Mouse (Mus musculus): ENCODE data around the gene Dnmt3l.
A peak's percentile ranks its signal among the peaks of the same experiment; 100 is the strongest.

Dnmt3l gene

GRCm38 (mm10) chr10:78037139-78037538 lies 4.6 kb upstream of the Dnmt3l start:
- DNase-seq (ENCODE audit: low spot score), result no peak

- no peak for DNase-seq (ENCODE audit: low spot score)
Observed at GRCm38 (mm10) chr10:78042096-78042495, 349 bp downstream of the Dnmt3l start.

DNA sequence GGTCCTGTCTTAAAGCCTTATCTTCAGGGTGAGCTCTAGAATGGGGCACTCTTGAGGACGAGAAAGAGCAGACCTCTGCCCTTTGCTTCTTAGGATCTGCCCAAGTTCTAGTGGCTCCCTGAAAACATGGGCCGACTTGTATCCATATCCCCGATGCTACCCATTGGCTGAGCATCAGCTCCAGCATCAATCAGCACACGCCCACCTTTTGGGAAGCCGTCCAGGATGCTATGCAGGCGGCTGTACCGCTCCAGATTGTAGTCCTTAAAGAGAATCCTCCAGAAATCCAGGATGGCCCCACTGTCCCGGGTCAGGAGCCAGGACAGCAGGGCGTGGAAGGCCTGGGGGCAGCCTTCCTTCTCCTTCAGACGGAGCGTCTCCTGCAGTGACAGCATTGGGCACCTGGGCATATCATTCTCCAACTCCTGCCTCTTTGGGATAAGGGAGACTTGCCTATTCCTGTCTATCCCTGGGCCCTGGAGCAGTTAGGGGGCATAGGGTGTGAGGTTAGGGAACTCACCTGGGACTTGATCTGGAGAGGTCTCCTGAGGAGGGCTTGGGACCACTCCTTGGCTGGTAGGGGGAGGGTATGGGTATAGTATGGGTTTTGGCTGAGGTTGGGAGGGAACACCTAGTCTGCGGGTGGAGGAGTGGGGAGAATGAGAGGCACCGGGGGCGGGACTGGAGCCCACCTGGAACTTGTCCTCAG lies 1.1 kb downstream of the Dnmt3l start:
- DNase-seq (ENCODE audit: low spot score), result no peak

DNA sequence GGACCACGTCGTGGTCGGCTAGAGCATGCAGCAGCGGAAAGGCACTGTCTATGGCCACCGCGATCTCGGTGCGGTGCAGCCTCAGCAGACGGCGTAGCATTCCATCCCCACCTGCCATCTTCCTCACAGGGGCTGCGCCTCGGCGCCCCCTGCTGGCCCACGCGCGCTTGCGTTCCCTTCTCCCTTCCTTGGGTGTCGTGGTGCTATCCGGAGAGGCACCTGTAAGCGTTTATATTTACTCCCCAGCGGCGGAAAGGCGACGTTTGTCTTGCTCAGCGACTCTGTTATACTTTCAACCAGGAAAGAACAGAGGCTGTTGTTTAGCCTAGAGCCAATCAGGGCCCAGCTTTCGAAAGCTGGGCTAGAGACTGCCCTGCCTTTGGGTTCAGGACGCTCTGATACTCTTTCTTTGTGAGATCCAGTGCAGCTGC lies 1.7 kb downstream of the Dnmt3l start, which contains the start of gene Aire:
Gene Aire, minus strand, starts transcription at position 205 of the 431 bp plus-strand sequence.
- DNase-seq (ENCODE audit: low spot score), result peak; percentile 80

- DNase-seq (ENCODE audit: low spot score), result no peak
Observed at GRCm38 (mm10) chr10:78044531-78044930, 2.8 kb downstream of the Dnmt3l start.

GRCm38 (mm10) chr10:78046388-78046787 lies 4.6 kb downstream of the Dnmt3l start:
- no peak for DNase-seq (ENCODE audit: low spot score)

DNA sequence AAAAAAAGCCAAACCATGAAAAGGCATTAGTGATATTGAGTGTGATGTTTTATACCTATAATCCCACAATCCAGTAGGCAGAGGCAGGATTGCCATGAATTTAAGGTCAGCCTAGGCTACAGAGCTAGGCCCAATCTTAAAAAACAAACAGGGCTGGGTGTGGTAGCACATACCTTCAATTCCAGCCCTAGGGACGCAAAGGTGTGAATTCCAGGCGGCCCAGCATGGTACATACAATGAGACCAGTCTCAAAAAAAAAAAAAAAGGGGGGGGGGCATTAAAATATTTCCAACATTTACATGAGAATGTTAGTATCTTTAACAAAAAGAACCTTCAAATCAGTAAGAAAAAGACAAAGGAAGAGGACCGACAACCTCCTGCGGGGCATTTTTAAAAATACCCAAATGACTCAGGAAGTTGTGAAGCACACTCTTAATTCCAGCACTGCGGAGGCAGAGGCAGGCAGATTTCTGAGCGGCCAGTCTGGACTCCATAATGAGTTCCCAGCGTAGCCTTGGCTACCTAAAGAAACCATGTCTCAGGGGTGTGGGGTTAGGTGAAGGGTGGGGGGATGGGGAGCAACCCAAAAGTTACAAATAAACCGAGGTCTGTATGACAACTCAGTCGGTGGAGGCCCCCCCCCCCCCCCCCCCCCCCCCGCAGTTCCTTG lies 6.4 kb downstream of the Dnmt3l start:
- no peak for DNase-seq (ENCODE audit: low spot score)

GRCm38 (mm10) chr10:78049519-78050035 lies 7.8 kb downstream of the Dnmt3l start:
- no peak for DNase-seq (ENCODE audit: low spot score)

GRCm38 (mm10) chr10:78054633-78055565 lies 13.2 kb downstream of the Dnmt3l start:
- no peak for DNase-seq (ENCODE audit: low spot score)

- no peak for DNase-seq (ENCODE audit: low spot score)
Observed at GRCm38 (mm10) chr10:78057056-78057455, 15.3 kb downstream of the Dnmt3l start.

- DNase-seq (ENCODE audit: low spot score), result no peak
Observed at GRCm38 (mm10) chr10:78063122-78063521, 21.4 kb downstream of the Dnmt3l start.

GRCm38 (mm10) chr10:78067226-78067625 lies 25.5 kb downstream of the Dnmt3l start:
- DNase-seq (ENCODE audit: low spot score), result peak; percentile 37

- DNase-seq (ENCODE audit: low spot score), result peak; percentile 18
Observed at GRCm38 (mm10) chr10:78068541-78068940, 26.8 kb downstream of the Dnmt3l start.

- DNase-seq (ENCODE audit: low spot score), result peak; percentile 77
Observed at GRCm38 (mm10) chr10:78069101-78070011, 27.6 kb downstream of the Dnmt3l start, which contains the start of gene Icosl. TSS of gene Icosl (plus strand) at chr10:78069302.

GRCm38 (mm10) chr10:78074151-78074550 lies 32.4 kb downstream of the Dnmt3l start:
- DNase-seq (ENCODE audit: low spot score), result no peak

DNA sequence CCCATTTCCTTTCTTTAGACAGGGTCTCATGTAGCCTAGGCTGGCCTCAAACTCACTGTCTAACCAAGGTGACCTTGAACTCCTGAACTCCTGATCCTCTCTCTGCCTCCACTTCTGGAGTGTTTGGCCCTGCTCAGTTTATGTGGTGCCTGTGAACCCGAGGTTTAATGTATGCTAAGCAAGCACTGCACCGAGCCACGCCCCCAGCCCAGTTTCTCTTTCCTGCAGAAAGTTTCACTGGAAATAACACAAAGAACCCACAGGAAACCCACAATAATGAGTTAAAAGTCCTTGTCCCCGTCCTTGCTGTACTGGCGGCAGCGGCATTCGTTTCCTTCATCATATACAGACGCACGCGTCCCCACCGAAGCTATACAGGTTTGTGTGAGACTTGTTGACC lies 33.2 kb downstream of the Dnmt3l start:
- no peak for DNase-seq (ENCODE audit: low spot score)

- DNase-seq (ENCODE audit: low spot score), result no peak
Observed at GRCm38 (mm10) chr10:78077862-78078261, 36.1 kb downstream of the Dnmt3l start.

DNA sequence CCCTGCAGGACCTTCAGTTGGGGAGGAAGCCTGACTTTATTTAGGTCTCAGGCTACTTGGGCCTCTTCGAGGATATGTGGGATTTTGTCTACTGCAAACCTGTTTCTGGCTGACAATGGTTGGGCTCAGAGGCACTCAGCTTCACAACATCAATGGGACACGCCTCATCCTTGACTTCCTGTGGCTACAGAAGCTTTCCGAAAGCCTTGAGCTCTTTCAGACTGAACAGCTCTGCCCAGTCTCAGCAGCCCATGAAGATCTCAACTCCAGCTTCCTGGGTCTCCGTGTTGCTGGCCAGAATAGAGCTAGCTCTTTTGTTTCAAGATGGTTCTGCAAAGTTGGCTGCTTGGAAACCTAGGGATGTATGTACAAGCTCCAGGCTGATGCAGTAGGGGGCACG lies 36.5 kb downstream of the Dnmt3l start:
- DNase-seq (ENCODE audit: low spot score), result no peak

DNA sequence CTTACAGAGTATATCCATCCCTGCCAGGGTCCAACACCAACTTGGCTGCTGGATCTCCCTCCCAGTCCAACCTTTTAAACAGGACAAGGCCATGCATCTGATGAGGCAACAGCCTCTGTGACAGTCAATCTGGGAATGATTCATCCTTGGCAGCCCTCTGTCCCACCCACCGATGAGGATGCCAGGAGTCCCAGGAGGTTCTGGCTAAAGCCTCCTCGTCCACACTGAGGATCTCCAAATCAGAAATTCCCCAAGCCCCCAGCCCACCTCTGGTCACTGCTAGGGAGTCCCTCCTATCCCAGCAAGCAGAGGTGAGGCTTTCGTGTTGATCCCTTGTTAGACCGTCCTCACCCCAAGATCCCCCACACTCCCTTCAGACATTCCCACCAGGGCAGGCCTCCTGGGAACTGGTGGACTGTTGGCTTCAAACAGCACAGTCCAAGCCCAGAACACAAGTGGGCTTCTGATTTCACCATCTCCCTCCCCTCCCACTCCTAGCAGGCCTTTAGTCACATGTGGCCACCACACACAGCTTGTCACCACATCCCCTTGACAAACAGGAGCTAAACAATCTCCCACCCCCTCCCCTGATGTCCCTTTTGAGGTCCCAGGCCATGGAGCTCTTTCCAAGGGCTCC lies 38.3 kb downstream of the Dnmt3l start:
- no peak for DNase-seq (ENCODE audit: low spot score)

GRCm38 (mm10) chr10:78084073-78084472 lies 42.3 kb downstream of the Dnmt3l start:
- DNase-seq (ENCODE audit: low spot score), result no peak

GRCm38 (mm10) chr10:78085711-78086110 lies 44.0 kb downstream of the Dnmt3l start:
- no peak for DNase-seq (ENCODE audit: low spot score)
